ENCODE assay signal across 8 mouse cellular contexts in genomic region chr7:63737725-63738124, GRCm38 (mm10).
DNase-seq lines count a peak whose midpoint lies in the region; ATAC-seq and TF ChIP-seq lines count a peak whose summit lies in the region.

No protein-coding gene starts in this region.

- H3K4me2 ChIP-seq in kidney, postnatal 0 days (ENCODE audit: low read length), result no peak overlapping the region
- H3K4me2 ChIP-seq in kidney, embryonic 14.5 days (replicated peaks; ENCODE audit: low read depth, low read length), result no peak overlapping the region
- H3K4me2 ChIP-seq in hindbrain, embryonic 14.5 days (replicated peaks), result no peak overlapping the region

- H3K36me3 ChIP-seq in kidney, postnatal 0 days (ENCODE audit: insufficient read depth, low read length), result no peaks in the 10 kb centered on the region
- H3K36me3 ChIP-seq in kidney, embryonic 14.5 days (ENCODE audit: control insufficient read depth, insufficient read depth, low read length), result no peaks in the 10 kb centered on the region
- H3K36me3 ChIP-seq in hindbrain, embryonic 14.5 days (replicated peaks; ENCODE audit: control insufficient read depth, insufficient read depth), result 0 out of 2 replicates have a peak, but pooled peaks cover 7% of the 10 kb centered on the region

- H3K27ac ChIP-seq in kidney, postnatal 0 days, result no peak overlapping the region
- H3K27ac ChIP-seq in kidney, embryonic 14.5 days (ENCODE audit: low read depth, low read length), result no peak overlapping the region
- no peak overlapping the region for H3K27ac ChIP-seq in hindbrain, embryonic 14.5 days

- DNase-seq in adrenal gland, adult 2 months, result peak; percentile 19
- DNase-seq in adrenal gland, adult 8-10 months, result no peak
- no peak for DNase-seq in kidney, postnatal 0 days (ENCODE audit: low spot score)
- DNase-seq in 3T3-L1 (ENCODE audit: low read depth, low spot score), result peak; percentile 15
- no peak for DNase-seq in hindbrain, embryonic 14.5 days (ENCODE audit: low spot score)
- DNase-seq in ovary, postnatal 14 days (ENCODE audit: low spot score), result no peak
- DNase-seq in Muller cell, postnatal 12 days (ENCODE audit: inconsistent ontology term), result no peak

- no peaks in the 10 kb centered on the region for H3K9me3 ChIP-seq in kidney, postnatal 0 days (replicated peaks; ENCODE audit: low read length)
- no peaks in the 10 kb centered on the region for H3K9me3 ChIP-seq in kidney, embryonic 14.5 days (ENCODE audit: control insufficient read depth, low read length)
- H3K9me3 ChIP-seq in hindbrain, embryonic 14.5 days (ENCODE audit: control insufficient read depth, low read length), result no peaks in the 10 kb centered on the region

- no peak for ATAC-seq in kidney, postnatal 0 days (replicated peaks; ENCODE audit: low FRiP score, low read depth)
- ATAC-seq in kidney, embryonic 14.5 days (ENCODE audit: low FRiP score, low TSS enrichment), result no peak
- ATAC-seq in hindbrain, embryonic 14.5 days (ENCODE audit: low FRiP score), result peak; percentile 69

- 54% methylated on average over 4 of the region's 4 CpGs for WGBS in kidney, postnatal 0 days
- WGBS in kidney, embryonic 14.5 days, result 61% methylated on average over 4 of the region's 4 CpGs
- 61% methylated on average over 4 of the region's 4 CpGs for WGBS in hindbrain, embryonic 14.5 days

- no peak overlapping the region for H3K4me3 ChIP-seq in kidney, postnatal 0 days (replicated peaks; ENCODE audit: low read depth, low read length)
- H3K4me3 ChIP-seq in kidney, embryonic 14.5 days (ENCODE audit: low read length), result no peak overlapping the region
- H3K4me3 ChIP-seq in hindbrain, embryonic 14.5 days (replicated peaks; ENCODE audit: low read length), result no peak overlapping the region

- TF ChIP-seq CTCF in kidney, postnatal 0 days (IDR thresholded peaks at IDR 0.05; ENCODE audit: low read depth), result peak; percentile 55; the same call in 1 of the 2 replicates

- H3K27me3 ChIP-seq in kidney, postnatal 0 days (ENCODE audit: insufficient read depth, low read length), result no peaks in the 10 kb centered on the region
- H3K27me3 ChIP-seq in kidney, embryonic 14.5 days (ENCODE audit: control insufficient read depth, insufficient read depth, low read length), result no peaks in the 10 kb centered on the region
- H3K27me3 ChIP-seq in hindbrain, embryonic 14.5 days (ENCODE audit: control insufficient read depth, insufficient read depth, low read length), result no peaks in the 10 kb centered on the region

- H3K9ac ChIP-seq in kidney, postnatal 0 days (ENCODE audit: low read depth, low read length), result no peak overlapping the region
- H3K9ac ChIP-seq in kidney, embryonic 14.5 days (ENCODE audit: low read depth, low read length), result no peak overlapping the region
- H3K9ac ChIP-seq in hindbrain, embryonic 14.5 days, result no peak overlapping the region

- H3K4me1 ChIP-seq in kidney, postnatal 0 days (replicated peaks; ENCODE audit: insufficient read depth, low read length), result no peaks in the 10 kb centered on the region
- H3K4me1 ChIP-seq in kidney, embryonic 14.5 days (ENCODE audit: control insufficient read depth, insufficient read depth, low read length), result no peaks in the 10 kb centered on the region
- no peaks in the 10 kb centered on the region for H3K4me1 ChIP-seq in hindbrain, embryonic 14.5 days (replicated peaks; ENCODE audit: control insufficient read depth, insufficient read depth, low read length)

Comparison
In these comparisons a context has a peak if more than half of its experiments do, and no peak if none do; other contexts are left out.
1. DNase-seq: peak in adrenal gland, adult 2 months (single experiment) and 3T3-L1 (single experiment); none in adrenal gland, adult 8-10 months (single experiment), kidney, postnatal 0 days (single experiment), hindbrain, embryonic 14.5 days (single experiment), ovary, postnatal 14 days (single experiment) and Muller cell, postnatal 12 days (single experiment).